Mouse (Mus musculus) lung, postnatal 0 days (tissue): Measurements from ENCODE around the gene Cntnap2. TPM values are rescaled to one million over a fixed set of nuclear protein-coding genes. Genes with fewer than 3 reads are reported as not detected.

Experiments used
- ATAC-seq: fragments of 200-750 bp; cut with Nextera tagmentation; 2 replicates; pipeline ENCODE4 v1.8.0; 2017; ENCODE audit warnings: moderate library complexity
- DNase-seq: peaks from one replicate; pipeline ENCODE4 v3.0.0-alpha.2; 2016; ENCODE audit warnings: low spot score
- H3K27ac ChIP-seq: fragments of 300-500 bp; sonication (generic); 2 replicates; pipeline ENCODE4 v1.5.1; 2014; ENCODE audit warnings: antibody characterized with exemption, mild to moderate bottlenecking, low read length, mixed read lengths
- H3K27me3 ChIP-seq: fragments of 300-500 bp; sonication (generic); replicated peaks from 2 replicates; pipeline ENCODE4 v1.6.1; 2014; ENCODE audit warnings: low read length, mixed read lengths; ENCODE audit not compliant: insufficient read depth
- H3K36me3 ChIP-seq: fragments of 300-500 bp; sonication (generic); 2 replicates; pipeline ENCODE4 v1.6.1; 2014; ENCODE audit warnings: low read length, mixed read lengths; ENCODE audit not compliant: insufficient read depth
- H3K4me1 ChIP-seq: fragments of 300-500 bp; sonication (generic); 2 replicates; pipeline ENCODE4 v1.6.1; 2014; ENCODE audit warnings: antibody characterized with exemption, low read depth, low read length, mixed read lengths; ENCODE audit not compliant: insufficient read depth
- H3K4me2 ChIP-seq: fragments of 300-500 bp; sonication (generic); replicated peaks from 2 replicates; pipeline ENCODE4 v1.6.1; 2014; ENCODE audit warnings: low read depth, mild to moderate bottlenecking, low read length, moderate library complexity, mixed read lengths
- H3K4me3 ChIP-seq: fragments of 300-500 bp; sonication (generic); 2 replicates; pipeline ENCODE4 v1.5.1; 2014; ENCODE audit warnings: low read depth, low read length
- H3K9ac ChIP-seq: fragments of 300-500 bp; sonication (generic); replicated peaks from 2 replicates; pipeline ENCODE4 v1.6.1; 2014; ENCODE audit warnings: low read depth, mild to moderate bottlenecking
- H3K9me3 ChIP-seq: fragments of 300-500 bp; sonication (generic); 2 replicates; pipeline ENCODE4 v1.6.1; 2016; ENCODE audit warnings: low read length, mixed read lengths
- CTCF ChIP-seq: IDR thresholded peaks from 2 replicates; pipeline ENCODE4 v1.5.1; 2016; ENCODE audit warnings: antibody characterized with exemption, mild to moderate bottlenecking
- EP300 ChIP-seq: IDR thresholded peaks from 2 replicates; pipeline ENCODE4 v1.6.1; 2016; ENCODE audit warnings: antibody characterized with exemption, mild to moderate bottlenecking, control low read depth
- WGBS: fragments of 180-500 bp; shearing (Covaris S2); extraction: QIAGEN DNeasy Blood & Tissue Kit; methylation state at CpG from one replicate; pipeline ENCODE4 v1.1.7; 2014; 5-methylcytosine and 5-hydroxymethylcytosine counted together
- polyA plus RNA-seq: library from polyadenylated mRNA; unstranded; fragments of >200 nt; fragmentation: Nextera tagmentation; extraction: Ambion mirVana; gene quantifications from 2 replicates; pipeline ENCODE4 v1.2.1, GENCODE M21; 2015

Cntnap2 gene
- polyA plus RNA-seq, 1 experiment from 2014 or later = 0.10 TPM

GRCm38 (mm10) chr6:47350100-47350690, 2291.0 kb downstream of the Cntnap2 start:
- Histone ChIP-seq H3K9ac (no peak overlapping the region), H3K27me3 (no peaks in the 10 kb centered on the region), H3K27ac (no peak overlapping the region), H3K36me3 (no peaks in the 10 kb centered on the region), H3K9me3 (no peaks in the 10 kb centered on the region), H3K4me2 (no peak overlapping the region), H3K4me3 (no peak overlapping the region), H3K4me1 (no peaks in the 10 kb centered on the region)
- DNase-seq = no peak
- no peak for ATAC-seq
- TF ChIP-seq CTCF = no peak
- no peak for TF ChIP-seq EP300
- WGBS = 83% methylated on average over 8 of the region's 8 CpGs
